Mouse (Mus musculus) T-helper 17 cell (primary cell): ENCODE results near the gene BC037034.

Source experiments
- in situ Hi-C, 2 experiments: fragments of 300-600 bp; cut with MboI, MseI; formaldehyde crosslinking; loops; 1 replicate in 1 of 2; 2 replicates in 1 of 2; pipeline ENCODE4 v1.15.1; 2025; ENCODE audit warnings: high pct_unique_total_duplicates in 2 of 2

The BC037034 gene

DNA sequence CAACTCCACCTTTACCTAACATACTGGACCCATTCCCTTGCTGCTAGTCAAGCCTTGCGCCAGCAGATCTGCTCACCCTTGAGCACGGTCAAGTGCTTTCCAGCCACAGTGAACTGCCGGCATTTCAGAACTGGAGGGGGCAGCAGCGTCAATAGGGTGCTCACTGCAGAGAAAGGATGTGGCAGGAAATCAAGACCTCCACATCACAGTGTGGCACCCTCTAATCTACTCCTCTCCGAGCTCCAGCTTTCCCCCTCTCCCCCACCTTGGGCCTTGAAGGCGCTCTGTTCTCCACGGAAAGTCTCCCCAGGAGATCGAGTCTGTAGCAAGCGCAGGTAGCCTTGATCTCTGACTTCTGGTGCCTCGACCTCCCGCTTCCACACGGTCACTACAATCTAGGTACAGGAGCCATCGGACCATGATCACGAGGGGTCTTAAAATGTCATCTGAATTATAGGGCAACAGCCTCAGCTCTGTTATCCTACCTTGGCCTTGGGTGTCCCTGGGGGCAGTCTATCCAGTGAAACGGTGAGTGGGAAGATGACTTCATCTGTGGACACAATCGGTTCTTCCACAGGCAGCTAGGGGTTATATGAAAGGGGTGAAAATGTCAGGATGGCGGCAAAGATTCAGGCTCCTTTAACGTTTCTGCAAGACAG lies 1.1 kb downstream of the BC037034 start:
- in situ Hi-C loops = loop anchor here in 1 of 2 experiments (5.0 kb wide), 1 partner anchor 75 kb away; the partner anchor contains the start of genes Cnpy4 and Taf6

DNA sequence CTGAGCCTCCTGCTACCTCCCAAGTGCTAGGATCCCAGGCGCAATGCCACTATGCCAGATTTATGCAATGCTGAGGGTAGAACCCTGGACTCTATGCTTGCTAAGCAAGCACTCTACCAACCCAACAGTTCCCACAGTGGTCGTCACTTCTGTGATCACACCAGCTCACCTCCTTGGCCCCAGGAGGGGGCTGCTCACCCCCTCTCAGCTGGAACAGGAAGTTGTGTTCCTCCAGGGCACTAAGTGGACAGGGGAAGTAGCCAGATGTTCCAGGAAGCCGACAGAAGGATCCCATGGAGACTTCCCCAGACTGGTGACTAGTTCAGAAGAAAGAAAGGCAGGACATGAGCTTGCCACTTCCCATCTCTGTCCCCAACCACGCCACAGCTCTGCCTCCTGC lies 1.8 kb downstream of the BC037034 start:
- in situ Hi-C loops = loop anchor here in 1 of 2 experiments (5.0 kb wide), 1 partner anchor 75 kb away; the partner anchor contains the start of genes Cnpy4 and Taf6

DNA sequence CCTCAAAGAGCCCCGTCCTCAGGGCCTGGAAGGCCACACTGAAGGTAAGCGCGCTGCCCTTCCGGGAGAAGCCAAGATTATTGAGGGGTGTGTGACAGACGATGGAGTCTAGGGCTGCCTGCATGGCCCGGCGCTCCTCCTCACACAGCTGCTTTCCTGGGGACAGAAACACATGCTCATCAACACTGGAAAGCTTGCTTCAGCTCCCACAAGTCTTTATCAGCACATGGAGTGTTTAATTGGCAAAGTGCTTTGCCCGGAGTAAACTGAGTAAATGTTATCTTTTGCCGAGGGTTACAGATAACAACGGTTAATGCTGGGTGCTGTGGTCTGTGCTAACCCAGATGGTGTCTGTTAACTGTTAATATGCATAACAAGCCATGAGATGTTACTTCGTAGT lies 3.0 kb downstream of the BC037034 start:
- in situ Hi-C loops = loop anchor here in 1 of 2 experiments (5.0 kb wide), 1 partner anchor 74 kb away; the partner anchor contains the start of genes Cnpy4 and Taf6

DNA sequence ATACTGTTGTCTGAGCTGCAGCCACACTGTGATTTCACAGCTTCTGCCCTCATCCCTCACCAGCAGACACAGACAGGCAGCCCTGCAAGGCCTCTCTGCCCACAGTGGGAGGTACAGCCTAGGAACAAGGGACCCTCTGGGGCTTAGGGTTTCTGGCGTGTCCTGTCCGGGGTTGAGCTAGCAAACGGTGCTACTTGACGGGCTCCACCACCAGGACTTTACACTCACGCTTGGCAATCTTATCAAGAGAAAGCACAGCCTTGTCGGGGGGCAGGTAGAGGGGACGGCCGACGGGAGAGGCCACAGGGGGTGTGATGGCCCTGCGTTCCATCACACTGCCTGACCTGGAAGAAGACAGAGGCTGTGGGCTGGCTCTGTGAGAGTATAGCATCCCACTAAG lies 3.8 kb downstream of the BC037034 start:
- in situ Hi-C loops = loop anchor here in 1 of 2 experiments (5.0 kb wide), 1 partner anchor 73 kb away; the partner anchor contains the start of genes Cnpy4 and Taf6

DNA sequence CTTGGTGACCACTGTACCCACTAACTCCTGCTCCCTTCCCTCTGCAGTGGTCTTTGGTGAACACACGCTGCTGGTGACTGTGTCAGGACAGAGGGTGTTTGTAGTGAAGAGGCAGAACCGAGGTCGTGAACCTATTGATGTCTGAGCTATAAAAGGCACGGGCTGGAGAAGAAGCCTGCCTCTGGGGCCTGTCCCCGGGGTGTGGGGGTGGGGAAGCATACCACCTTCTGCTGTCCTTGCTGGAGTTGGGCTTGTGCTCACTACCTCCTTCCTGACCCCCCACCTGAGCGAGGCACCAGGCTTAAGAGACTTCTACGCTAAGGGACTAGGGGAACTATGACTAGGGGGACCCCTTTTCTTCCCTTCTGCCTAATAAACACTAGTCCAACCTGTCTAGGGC lies 4.8 kb downstream of the BC037034 start:
- in situ Hi-C loops = no loop called here

DNA sequence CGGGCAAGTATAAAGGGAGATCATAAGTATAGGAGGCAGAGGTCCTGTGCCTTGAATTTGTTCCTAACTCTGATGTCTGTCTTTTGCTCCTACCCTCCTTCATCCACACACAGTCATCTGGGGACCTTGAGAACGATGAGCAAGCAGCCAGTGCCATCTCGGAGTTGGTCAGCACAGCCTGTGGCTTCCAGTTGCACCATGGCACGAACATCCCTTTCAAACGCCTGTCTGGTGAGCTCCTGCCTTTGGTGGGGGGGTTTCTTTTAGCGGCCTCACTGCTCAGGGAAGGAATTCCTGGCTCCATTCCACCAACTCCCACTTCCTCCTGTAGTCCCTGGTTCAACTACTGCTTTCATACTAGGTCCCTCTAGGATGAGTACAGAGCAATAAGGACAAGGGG lies 5.3 kb downstream of the BC037034 start:
- in situ Hi-C loops = no loop called here

DNA sequence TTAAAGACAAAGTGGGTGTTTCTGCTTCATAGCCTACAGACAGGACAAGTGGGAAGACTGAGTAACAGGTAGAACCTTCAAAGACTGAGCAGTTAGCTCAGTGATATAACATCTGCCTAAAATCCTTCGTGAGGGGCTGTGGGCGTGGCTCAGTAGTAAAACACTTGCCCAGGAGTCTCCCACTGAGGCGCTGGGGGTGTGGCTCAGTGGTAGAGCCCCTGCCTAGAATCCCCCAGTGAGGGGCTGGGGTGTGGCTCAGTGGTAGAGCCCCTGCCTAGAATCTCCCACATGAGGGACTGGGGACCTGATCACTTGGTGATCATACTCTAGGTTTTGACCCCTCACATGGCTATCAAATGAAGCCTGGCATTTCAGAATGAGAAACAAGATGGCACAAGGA lies 5.8 kb downstream of the BC037034 start:
- in situ Hi-C loops = no loop called here

DNA sequence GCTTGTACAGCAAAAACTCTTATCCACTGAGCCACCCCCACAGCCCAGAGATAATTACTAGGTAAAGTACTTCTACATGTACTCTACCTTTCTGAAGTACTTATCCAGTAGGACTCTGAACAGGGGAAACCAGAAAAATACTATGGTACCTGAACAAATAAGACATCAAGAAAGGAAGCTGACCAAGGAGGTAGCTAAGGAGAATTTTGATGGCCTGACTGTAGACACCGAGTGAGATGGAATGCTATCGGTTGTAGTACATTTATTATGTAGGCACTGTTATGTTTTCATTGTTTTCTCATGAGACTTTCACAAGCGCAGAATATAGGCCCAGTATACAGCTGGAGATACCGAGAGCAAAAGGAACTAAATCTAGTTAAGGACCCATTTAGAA lies 6.3 kb downstream of the BC037034 start:
- in situ Hi-C loops = no loop called here

DNA sequence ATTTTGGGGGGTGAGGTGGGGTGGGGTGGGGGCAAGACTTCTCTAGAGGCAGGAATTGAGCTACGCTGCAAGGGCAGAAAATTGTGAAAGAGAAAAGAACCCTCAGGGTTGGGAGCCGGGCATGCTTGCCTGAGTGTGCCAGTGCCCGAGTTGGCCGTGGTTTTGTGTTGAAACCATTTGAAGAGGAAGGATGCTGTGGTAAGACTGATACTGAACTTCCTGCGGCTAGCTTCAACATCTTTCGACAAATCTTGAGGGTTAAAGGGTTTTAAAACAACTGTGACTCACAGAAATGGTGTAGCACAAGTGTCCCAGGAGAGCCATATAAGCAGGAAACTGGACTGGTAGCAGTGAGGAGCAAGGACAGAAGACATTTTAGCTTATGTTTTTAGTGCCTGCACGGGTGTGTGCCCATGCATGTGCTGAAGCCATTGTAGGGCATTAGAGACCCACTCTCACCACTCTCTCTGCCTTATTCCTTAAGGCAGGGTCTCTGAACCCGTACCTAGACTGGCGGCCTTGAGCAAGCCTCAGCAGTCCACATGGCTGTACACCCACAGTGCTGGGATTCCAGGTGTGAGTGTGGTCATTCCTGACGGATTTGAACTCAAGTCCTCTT lies 6.8 kb downstream of the BC037034 start:
- in situ Hi-C loops = no loop called here

DNA sequence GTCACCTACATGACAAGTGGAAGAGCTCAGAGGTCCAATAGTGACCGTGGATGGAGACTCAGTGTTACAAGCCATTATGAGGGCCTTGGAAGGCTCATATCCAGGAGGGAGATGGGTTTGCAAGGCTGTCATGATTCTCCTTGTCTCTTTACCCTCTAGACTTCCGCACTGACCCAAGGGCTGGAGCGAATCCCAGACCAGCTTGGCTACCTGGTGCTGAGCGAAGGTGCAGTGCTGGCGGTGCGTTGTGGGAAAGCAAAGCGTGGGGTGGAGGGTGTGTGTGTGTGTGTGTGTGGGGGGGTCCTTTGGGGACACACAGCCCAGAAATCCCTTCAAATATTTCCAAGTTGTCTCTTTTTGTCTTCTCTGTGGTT lies 7.8 kb downstream of the BC037034 start:
- in situ Hi-C loops = no loop called here

DNA sequence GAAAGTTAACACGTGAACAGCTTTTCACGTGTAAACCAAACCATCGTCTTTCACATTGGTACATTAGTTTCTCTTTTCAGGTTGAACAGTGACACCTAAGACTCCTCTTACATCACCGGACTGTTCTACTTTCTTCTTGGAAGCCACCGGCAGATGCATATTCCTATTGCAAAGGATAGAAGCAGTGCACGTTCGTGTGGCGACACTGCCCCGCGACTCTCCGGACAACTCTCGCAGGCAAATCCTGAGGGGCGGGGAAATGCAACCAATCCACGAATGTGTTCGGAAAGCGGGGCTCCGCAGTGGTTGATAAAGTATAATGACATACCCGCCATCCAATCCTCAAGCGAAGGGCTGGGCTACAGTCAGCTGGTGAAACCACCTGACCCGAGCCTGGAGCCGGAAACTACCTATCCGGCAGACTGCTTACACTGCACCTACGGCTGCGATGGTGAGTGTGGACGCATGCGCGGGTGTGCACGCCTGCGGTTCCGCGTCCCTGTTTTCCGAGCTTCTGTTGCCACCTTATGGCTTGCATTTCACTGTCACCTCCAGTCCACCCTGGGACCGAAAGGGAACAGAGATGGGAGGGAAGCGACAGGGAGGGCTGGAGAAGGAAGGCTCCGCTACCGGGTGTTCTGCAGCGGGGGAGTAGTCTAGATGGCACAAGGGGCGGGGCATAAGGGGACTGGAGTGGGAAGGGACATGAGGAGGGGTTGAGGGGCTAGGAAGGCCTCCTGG lies 8.3 kb downstream of the BC037034 start, which contains the start of gene Lamtor4:
Lamtor4 (plus strand) TSS at position 130 of the 741 bp plus-strand sequence.
- in situ Hi-C loops = no loop called here

DNA sequence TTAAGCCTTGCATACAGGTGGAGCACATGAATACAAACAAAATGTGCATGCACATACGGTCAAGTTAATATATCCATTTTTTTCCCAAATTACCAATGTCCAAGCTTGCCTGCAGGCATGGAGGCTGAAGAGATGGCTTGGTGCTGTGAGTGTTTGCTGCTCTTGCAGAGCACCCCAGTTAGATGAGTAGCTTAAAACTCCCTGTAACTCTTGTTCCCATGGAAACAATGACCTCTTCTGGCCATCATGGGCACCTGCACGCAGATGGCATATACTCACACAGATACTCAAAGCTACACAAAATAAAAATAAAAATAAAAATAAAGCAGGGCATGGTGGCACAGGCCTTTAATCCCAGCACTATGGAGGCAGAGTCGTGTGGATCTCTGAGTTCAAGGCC lies 10.8 kb downstream of the BC037034 start:
- in situ Hi-C loops = no loop called here

DNA sequence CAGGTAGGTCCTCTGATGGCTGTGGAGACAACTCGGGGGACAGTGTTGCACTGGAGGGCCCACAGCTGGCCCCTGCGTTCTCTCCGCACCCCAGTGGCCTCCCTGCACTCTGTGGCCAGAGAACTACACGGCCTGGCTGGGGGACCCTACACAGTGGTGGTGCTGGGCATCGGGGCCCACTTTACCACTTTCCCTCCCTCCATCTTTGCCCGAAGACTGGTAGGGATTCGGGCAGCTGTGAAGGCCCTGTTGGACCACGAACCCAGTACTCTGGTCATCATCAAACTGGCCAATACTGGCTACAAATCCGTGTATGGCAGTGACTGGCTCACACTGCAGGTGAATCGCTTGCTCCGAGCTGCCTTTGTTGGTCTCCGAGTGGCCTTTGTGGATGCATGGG lies 12.7 kb downstream of the BC037034 start:
- in situ Hi-C loops = no loop called here

DNA sequence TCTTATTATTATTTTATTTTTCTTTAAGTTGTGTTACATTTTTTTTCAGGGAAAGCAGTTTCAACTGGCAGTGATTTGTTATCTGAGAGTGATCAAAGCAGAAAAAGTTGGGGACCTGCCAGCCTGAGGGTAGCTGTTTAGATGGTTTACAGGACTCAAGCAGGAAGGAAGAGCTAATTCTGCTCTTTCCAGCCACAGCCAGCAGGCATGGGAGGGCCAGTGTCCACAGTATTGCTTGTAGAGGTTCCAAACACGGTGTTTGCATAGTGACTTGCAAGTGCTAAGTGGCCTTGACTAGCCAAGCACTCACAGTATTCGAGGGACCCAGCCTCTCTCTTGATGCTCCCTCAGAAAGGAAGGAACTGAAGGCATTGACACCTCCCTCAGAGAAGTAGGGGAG lies 22.3 kb downstream of the BC037034 start:
- in situ Hi-C loops = no loop called here

DNA sequence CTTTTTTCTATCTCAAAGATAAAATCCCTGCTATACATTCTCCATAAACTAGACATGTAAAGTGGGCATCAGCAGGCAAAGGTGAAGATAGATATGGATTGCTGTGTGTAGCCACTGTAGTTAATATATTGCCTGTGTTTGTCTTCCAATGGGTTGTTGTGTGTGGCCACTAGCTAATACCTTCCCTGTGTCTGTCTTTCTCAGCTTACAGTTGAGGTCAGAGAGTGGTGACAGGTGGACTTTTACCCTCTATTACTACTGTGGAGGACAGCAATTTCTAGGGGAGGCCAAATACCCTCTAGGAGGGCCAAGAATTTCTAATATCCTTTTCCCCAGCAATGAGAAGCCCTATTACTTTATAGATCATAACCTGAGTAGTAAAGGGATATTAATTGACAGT lies 29.6 kb downstream of the BC037034 start:
- in situ Hi-C loops = no loop called here

DNA sequence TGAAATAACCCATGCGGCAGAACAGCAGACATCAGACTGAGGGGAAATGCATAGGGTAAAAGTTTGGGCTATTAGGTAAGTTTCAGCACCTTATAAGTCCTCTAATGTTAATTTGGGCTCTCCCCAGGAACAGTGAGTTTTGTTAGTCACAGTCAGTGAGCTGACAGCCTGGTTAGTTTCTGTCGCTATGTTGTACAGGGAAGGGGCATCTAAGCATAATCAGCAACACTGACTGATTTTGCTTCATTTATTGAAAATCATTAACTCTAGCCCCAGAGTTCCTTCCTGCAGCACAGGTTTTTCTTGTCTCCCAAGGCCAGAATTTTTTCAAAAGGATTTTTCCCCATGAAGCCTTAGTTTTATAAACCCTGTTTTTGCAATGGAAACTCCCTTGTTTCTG lies 30.1 kb downstream of the BC037034 start:
- in situ Hi-C loops = no loop called here

DNA sequence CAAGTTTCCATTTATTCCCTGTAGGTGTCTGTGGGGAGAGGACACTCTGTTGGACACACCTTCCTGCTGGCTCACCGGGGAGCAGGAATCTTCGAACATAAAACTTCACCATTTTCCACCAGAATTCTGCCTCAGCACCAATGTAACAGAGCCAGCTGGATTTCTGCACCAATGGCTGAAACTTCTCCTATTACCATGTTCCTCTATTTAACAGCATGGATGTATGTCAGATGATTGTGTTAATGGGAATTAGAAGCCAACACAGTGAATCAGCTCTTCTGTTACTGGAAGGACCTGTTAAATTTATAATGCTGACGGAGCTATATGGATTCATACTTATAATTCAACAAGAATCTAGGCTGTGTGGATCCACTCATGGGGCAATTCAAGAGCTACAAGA lies 34.3 kb downstream of the BC037034 start:
- in situ Hi-C loops = no loop called here

DNA sequence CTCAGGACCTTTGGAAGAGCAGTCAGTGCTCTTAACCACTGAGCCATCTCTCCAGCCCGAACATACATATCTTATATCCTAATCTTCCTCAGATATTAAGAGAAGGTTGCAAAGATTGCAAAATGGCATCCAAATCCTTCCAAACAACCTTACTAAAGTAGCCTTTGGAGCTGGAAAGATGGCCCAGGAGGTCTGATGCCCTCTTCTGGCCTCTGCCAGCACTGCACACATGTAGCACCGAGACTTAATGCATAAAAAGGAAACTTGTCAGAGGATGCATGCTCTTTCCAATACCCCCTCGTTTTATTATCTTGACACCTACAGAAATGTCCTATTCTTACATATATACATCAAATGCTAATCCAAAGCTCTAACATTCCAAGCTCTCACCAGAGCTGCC lies 35.8 kb downstream of the BC037034 start:
- in situ Hi-C loops = no loop called here

DNA sequence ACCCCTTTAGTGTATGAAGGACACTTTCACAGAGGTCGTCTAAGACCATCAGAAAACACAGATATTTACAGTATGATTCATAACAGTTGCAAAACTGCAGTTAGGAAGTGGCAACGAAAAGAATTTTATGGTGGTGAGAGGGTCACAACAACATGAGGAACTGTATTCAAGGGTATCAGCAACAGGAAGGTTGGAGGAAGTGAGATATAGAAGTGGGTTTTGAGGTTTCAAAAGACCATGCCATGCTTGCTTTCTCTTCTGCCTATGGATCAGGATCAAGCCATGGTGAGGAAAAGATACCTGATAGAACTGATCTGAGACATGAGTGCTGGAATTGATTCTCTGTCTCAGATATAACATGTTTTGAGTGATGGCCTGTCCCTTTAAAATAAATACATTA lies 36.5 kb downstream of the BC037034 start:
- in situ Hi-C loops = no loop called here

DNA sequence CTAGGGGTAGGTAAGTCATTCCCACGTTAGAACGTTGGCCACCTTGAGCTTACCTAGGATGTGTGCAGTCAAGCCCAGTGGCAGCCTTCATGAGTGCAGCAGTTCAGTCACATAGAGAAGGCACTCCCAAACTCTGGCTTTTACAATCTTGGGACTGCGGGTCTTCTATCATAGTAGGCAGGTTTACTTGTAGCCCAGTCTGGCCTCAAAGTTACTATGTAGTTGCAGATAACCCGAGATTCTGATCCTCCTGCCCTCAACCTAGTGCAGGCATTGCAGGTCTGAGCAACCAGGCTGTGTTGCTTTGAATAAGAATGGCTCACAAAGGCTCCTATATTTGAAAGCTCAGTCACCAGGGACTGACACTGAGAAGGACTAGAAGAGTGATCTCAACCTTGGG lies 37.3 kb downstream of the BC037034 start:
- in situ Hi-C loops = no loop called here

DNA sequence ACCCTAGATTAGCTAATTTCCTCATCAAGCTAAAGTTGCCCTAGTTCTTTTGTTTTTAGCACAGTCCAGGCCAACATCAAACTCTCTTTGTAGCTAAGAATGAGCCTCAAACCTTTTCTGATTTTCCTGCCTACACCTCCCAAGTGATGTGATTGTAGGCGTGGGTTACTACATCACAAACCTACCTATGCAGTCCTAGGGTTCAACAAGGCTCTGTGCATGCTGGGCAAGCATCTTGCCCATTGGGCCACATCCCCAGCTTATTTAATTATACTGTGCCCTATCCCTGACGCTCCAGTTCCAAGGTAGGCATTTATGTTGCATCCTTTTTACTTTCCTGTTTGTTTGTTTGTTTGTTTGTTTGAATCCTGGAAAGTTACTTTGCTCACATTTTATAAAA lies 38.1 kb downstream of the BC037034 start, which contains the start of gene Nxpe5:
Nxpe5 (plus strand) TSS at position 199 of the 400 bp plus-strand sequence.
- in situ Hi-C loops = no loop called here

DNA sequence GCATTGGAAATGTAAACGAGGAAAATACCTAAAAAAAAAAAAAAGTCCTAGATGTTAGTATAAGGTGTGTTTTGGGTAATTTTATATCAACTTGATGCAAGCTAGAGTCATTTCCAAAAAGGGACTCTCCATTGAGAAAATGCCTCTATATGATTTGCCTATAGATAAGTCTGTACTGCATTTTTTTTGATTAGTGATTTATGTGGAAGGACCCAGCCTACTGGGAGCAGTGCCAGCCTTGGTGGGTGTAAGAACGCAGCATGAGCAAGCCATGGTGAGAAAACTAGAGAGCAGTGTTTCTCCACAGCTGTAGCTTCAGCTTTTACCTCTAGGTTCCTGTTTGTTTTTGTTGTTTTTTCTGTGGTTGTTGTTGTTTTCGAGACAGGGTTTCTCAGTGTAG lies 40.5 kb downstream of the BC037034 start:
- in situ Hi-C loops = no loop called here
